Mouse (Mus musculus) midbrain, embryonic 12.5 days (tissue): ENCODE measurements around the gene Cd9. TPM values are rescaled to one million over a fixed set of nuclear protein-coding genes. Genes with fewer than 3 reads are reported as not detected.

Experiments used
- ATAC-seq: fragments of 200-750 bp; cut with Nextera tagmentation; 2 replicates; pipeline ENCODE4 v1.8.0; 2017; ENCODE audit warnings: low read depth, moderate TSS enrichment, moderate library complexity; ENCODE audit not compliant: low FRiP score
- H3K27ac ChIP-seq: fragments of 300-500 bp; sonication (generic); replicated peaks from 2 replicates; pipeline ENCODE4 v1.5.1; 2016; ENCODE audit warnings: mild to moderate bottlenecking
- H3K27me3 ChIP-seq: fragments of 300-500 bp; sonication (generic); 2 replicates; pipeline ENCODE4 v1.6.1; 2016; ENCODE audit warnings: mild to moderate bottlenecking
- H3K36me3 ChIP-seq: fragments of 300-500 bp; sonication (generic); 2 replicates; pipeline ENCODE4 v1.6.1; 2016
- H3K4me1 ChIP-seq: fragments of 300-500 bp; sonication (generic); 2 replicates; pipeline ENCODE4 v1.6.1; 2016
- H3K4me2 ChIP-seq: fragments of 300-500 bp; sonication (generic); replicated peaks from 2 replicates; pipeline ENCODE4 v1.6.1; 2016; ENCODE audit warnings: mild to moderate bottlenecking, moderate library complexity
- H3K4me3 ChIP-seq: fragments of 300-500 bp; sonication (generic); 2 replicates; pipeline ENCODE4 v1.5.1; 2016; ENCODE audit warnings: mild to moderate bottlenecking
- H3K9ac ChIP-seq: fragments of 300-500 bp; sonication (generic); replicated peaks from 2 replicates; pipeline ENCODE4 v1.6.1; 2016; ENCODE audit warnings: mild to moderate bottlenecking, moderate library complexity
- H3K9me3 ChIP-seq: fragments of 300-500 bp; sonication (generic); 2 replicates; pipeline ENCODE4 v1.6.1; 2016; ENCODE audit warnings: mild to moderate bottlenecking
- whole genome bisulfite sequencing: fragments of 180-500 bp; shearing (Covaris S2); methylation state at CpG from one replicate; pipeline ENCODE4 v1.1.7; 2016; 5-methylcytosine and 5-hydroxymethylcytosine counted together
- polyA plus RNA-seq: library from polyadenylated mRNA; unstranded; fragments of >200 nt; fragmentation: Nextera tagmentation; extraction: Ambion mirVana; gene quantifications from 2 replicates; pipeline ENCODE4 v1.2.1, GENCODE M21; 2016

The Cd9 gene
- polyA plus RNA-seq, 1 experiment from 2014 or later = 38.5 TPM

- no peaks in the 10 kb centered on the region for H3K36me3 ChIP-seq
- no peak for ATAC-seq
- H3K9ac ChIP-seq = no peak overlapping the region
- WGBS = 66% methylated on average over 8 of the region's 8 CpGs
- no peaks in the 10 kb centered on the region for H3K9me3 ChIP-seq
- no peak overlapping the region for H3K4me3 ChIP-seq
- no peak overlapping the region for H3K4me2 ChIP-seq
- H3K27me3 ChIP-seq = no peaks in the 10 kb centered on the region
- no peaks in the 10 kb centered on the region for H3K4me1 ChIP-seq
- H3K27ac ChIP-seq = no peak overlapping the region
These were observed 83.5 kb downstream of the Cd9 start for GRCm38 (mm10) chr6:125410995-125411547.

GRCm38 (mm10) chr6:125410551-125410950, 84.0 kb downstream of the Cd9 start:
- H3K4me3 ChIP-seq = no peak overlapping the region
- no peaks in the 10 kb centered on the region for H3K9me3 ChIP-seq
- H3K4me1 ChIP-seq = no peaks in the 10 kb centered on the region
- H3K27ac ChIP-seq = no peak overlapping the region
- H3K4me2 ChIP-seq = no peak overlapping the region
- no peak for ATAC-seq
- 77% methylated on average over 11 of the region's 11 CpGs for WGBS
- no peaks in the 10 kb centered on the region for H3K36me3 ChIP-seq
- H3K9ac ChIP-seq = no peak overlapping the region
- no peaks in the 10 kb centered on the region for H3K27me3 ChIP-seq

Other genes with a start within 250 kb of the Cd9 start
- gene Tuba3a, start 208.7 kb downstream of the Cd9 start, polyA plus RNA-seq = not detected in 2 replicates
- gene Ltbr, start 180.9 kb downstream of the Cd9 start, polyA plus RNA-seq = 18.3 and 20.2 TPM in 2 replicates
- 0.41 and 0.43 TPM in 2 replicates for gene Scnn1a, start 174.1 kb downstream of the Cd9 start, polyA plus RNA-seq
- 17.7 and 22.8 TPM in 2 replicates for gene Tnfrsf1a, start 145.4 kb downstream of the Cd9 start, polyA plus RNA-seq
- gene Plekhg6, start 114.0 kb downstream of the Cd9 start, polyA plus RNA-seq = 0.05 and 0.17 TPM in 2 replicates
- 11.3 and 15.3 TPM in 2 replicates for gene Vwf, start 52.0 kb upstream of the Cd9 start, polyA plus RNA-seq
- gene Ano2, start 195.6 kb upstream of the Cd9 start, polyA plus RNA-seq = 0.06 TPM in 1 of 2 replicates, not detected in the other